Mouse (Mus musculus): ENCODE measurements around the gene Fam155a.

Fam155a gene

GRCm38 (mm10) chr8:9292532-9292931 lies 478.4 kb downstream of the Fam155a start:
- peak; percentile 64 for DNase-seq (ENCODE audit: low read depth, low spot score)

- DNase-seq (ENCODE audit: low read depth, low spot score): no peak
Measured at GRCm38 (mm10) chr8:9288015-9288729, 482.8 kb downstream of the Fam155a start.

DNA sequence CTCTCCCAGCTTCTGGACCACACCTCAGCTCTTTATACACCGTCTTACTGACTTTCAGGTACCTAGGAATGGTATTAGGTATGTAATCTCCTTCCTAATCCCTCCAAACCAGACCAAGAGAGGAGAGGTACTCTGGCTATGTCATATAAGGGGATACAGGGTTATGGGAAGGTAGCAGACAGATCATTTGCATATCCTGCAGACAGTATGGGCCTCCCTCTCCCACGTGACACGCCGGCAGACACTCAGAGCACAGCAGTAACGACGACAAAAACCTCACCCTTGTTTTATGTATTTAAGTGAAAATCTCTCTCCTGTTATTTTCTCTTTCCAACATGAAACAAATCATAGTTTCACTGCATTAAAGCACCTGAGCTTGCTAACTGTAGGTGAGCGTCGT lies 496.8 kb downstream of the Fam155a start:
- no peak for DNase-seq (ENCODE audit: low read depth, low spot score)

- peak; percentile 34 for DNase-seq (ENCODE audit: low read depth, low spot score)
Measured at GRCm38 (mm10) chr8:9264378-9264777, 506.6 kb downstream of the Fam155a start.

- no peak for DNase-seq (ENCODE audit: low read depth, low spot score)
Measured at GRCm38 (mm10) chr8:9261527-9261926, 509.4 kb downstream of the Fam155a start.

GRCm38 (mm10) chr8:9255316-9255715 lies 515.6 kb downstream of the Fam155a start:
- peak; percentile 73 for DNase-seq (ENCODE audit: low read depth, low spot score)

DNA sequence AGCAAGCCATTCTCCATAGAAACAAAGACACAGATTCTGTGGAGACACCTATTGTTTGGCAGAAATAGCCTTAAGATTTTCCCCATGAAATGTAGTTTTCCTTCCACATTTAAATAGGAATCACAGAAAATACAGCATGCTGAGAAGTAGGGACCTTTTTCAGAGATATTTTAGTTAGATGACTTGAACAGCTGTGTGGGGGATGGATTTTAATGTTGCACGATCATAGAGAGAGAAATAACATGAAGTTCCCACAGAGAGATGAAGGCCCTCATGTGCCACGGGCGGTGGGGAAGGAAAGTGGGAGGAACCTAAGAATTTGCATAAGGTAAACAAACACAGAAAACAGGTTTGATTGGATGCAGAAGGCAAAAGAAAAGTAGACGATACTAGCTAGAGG lies 518.0 kb downstream of the Fam155a start:
- DNase-seq (ENCODE audit: low read depth, low spot score): peak; percentile 61

GRCm38 (mm10) chr8:9248109-9248821 lies 522.7 kb downstream of the Fam155a start:
- DNase-seq (ENCODE audit: low read depth, low spot score): peak; percentile 68

DNA sequence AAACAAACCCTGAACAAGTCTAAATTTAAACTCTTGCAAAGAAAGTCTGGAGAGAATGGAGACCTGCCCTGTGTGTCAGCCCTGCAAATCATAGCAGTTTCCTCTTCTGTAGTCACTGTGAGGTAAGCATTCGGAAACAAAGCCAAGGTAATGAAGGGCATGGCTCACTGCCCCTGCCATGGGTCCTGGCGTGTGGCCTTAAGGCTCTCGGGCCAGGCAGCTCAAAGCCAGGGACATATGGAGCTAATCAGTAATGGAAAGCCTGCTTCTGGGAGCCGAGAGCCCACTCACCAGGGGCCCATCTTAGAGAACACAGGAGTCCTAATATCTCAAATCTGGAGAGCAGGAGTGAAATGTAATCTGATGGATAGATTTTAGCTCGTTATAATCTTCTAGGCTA lies 525.0 kb downstream of the Fam155a start:
- peak; percentile 90 for DNase-seq (ENCODE audit: low read depth, low spot score)

DNA sequence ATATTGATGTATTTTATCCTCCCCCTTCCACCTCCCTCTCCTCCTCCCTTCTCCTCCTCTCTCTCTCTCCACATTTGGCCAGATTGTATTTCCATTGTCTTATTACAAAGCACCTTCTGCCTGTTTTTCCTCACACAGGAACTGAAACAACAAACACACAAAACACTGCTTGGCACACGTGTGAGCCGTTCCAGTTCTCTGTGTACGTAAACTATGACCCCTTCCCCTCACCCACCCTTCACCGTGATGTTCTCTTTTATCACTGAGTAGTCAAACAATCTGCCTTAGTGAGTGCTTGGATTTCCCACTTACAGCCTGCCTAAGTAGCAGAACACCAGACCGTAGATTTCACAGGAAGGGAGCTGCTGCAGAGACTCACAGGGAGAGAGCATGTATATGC lies 530.0 kb downstream of the Fam155a start:
- DNase-seq (ENCODE audit: low read depth, low spot score): no peak

- no peak for DNase-seq (ENCODE audit: low read depth, low spot score)
Measured at GRCm38 (mm10) chr8:9239741-9240140, 531.2 kb downstream of the Fam155a start.

- peak; percentile 65 for DNase-seq (ENCODE audit: low read depth, low spot score)
Measured at GRCm38 (mm10) chr8:9238974-9239373, 532.0 kb downstream of the Fam155a start.

DNA sequence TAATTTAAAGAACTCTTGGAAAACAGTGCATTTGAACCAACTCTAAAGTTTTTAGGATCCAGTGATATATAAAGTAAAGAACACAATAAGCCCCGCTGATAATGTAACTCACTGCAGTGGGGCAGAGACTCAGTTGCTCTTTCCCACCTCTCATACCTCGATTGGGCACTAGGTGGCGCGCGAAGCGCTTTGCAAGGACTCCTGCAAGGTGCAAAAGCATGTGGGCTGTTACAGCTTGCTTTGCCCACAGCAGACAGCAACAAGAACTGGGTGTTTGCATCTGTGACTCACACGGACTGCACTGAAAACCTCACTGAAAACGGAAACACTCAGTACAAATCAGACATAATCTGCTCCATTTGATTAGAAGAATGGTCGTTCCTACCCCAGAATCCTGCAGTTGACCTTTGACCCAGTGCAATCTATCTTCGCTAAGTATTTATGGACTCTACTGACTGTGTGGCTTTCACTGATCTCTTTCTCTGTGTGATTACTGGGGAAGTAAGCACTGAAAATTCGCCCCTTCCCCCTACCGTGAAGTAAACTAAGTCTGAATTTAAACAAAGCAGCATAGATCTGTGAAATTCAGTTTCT lies 537.5 kb downstream of the Fam155a start:
- DNase-seq (ENCODE audit: low read depth, low spot score): peak; percentile 96

GRCm38 (mm10) chr8:9227779-9228464 lies 543.0 kb downstream of the Fam155a start:
- peak; percentile 85 for DNase-seq (ENCODE audit: low read depth, low spot score)

DNA sequence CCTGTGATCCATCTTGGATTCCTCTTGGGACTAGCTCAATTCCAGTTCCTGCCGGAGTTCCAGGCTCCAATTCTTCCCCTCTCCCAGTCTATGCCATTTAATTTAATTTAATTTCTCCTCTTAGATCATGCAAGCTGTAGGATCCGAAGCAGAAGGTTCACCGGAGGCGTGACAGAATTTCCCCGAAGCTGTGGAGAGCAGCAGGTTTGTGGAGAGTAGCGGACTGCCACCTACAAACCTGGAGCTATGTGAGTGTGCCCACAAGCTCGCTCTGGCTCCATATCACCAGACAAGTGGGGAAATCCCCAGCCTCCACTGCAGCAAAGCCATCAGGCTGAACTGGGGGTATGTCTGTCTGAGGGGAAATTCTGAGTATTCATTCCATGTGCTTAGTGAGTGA lies 544.2 kb downstream of the Fam155a start:
- DNase-seq (ENCODE audit: low read depth, low spot score): peak; percentile 90

- DNase-seq (ENCODE audit: low read depth, low spot score): peak; percentile 57
Measured at GRCm38 (mm10) chr8:9211751-9212150, 559.2 kb downstream of the Fam155a start.

- no peak for DNase-seq (ENCODE audit: low read depth, low spot score)
Measured at GRCm38 (mm10) chr8:9207505-9208051, 563.4 kb downstream of the Fam155a start.

GRCm38 (mm10) chr8:9204345-9205067 lies 566.5 kb downstream of the Fam155a start:
- DNase-seq (ENCODE audit: low read depth, low spot score): no peak

GRCm38 (mm10) chr8:9200099-9200498 lies 570.9 kb downstream of the Fam155a start:
- no peak for DNase-seq (ENCODE audit: low read depth, low spot score)

GRCm38 (mm10) chr8:9191682-9192081 lies 579.3 kb downstream of the Fam155a start:
- DNase-seq (ENCODE audit: low read depth, low spot score): no peak

- DNase-seq (ENCODE audit: low read depth, low spot score): peak; percentile 43
Measured at GRCm38 (mm10) chr8:9188616-9189015, 582.3 kb downstream of the Fam155a start.
